Mouse (Mus musculus) left cerebral cortex, postnatal 36 days (tissue): ENCODE measurements around the gene Hspg2. TPM values are rescaled to one million over a fixed set of nuclear protein-coding genes. Genes with fewer than 3 reads are reported as not detected.
"Not testable (repeated sequence)": the region's sequence is repeated elsewhere in the genome, so short reads cannot be mapped to it uniquely, and the experiment has no call there.

Experiments
- DNase-seq, 2 experiments: peaks; one replicate each; pipeline ENCODE4 v3.0.0; 2021 to 2022; ENCODE audit warnings: low spot score in 2 of 2, mixed read lengths in 1 of 2
- intact Hi-C: fragments of 180-260 bp; cut with DNase I; formaldehyde crosslinking; loops from one replicate; pipeline ENCODE4 v1.15.1; 2025
- total RNA-seq, 2 experiments: library from RNA; stranded (reverse); gene quantifications; 2 replicates each; pipeline ENCODE4 v1.2.3; 2021

Hspg2 gene
- 1 to 10 TPM; 5.7 to 7.7 TPM for total RNA-seq

DNA sequence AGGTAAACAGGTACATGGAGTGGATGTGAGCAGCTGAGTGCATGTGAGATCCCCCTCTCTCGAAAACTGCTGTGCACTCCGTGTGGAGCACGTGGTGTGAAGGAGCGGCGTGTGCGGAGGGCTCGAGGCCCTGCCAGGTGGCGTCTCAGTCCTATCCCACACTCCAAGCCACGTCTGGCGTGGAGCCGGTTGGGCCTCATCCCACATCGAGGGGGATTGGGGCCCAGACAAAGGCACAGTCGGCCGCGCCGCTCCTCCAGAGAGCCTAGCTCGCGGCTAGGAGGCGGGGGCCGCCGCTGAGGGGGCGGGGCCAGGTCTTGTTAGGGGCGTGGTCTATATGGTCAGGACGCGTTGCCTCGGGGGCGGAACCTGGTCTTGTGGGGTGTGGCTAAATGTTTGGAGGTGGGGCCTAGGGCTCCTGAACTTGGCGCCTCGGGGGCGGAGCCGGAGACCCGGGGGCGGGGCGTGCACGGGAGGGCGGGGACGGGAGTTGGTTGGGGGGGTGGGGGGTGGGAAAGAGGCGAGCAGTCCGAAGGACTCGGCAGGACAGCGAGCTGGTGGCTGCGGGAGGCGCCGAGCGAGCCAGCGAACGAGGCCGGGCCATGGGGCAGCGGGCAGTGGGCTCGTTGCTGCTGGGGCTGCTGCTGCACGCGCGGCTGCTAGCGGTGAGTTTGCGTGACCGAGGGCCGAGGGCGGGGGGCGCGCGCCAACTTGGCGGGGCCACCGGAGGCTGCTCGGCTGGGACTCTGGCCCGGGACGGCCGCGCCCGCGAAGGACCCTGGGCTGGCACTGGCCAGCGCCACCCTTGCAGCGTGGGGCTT lies at the start of gene Hspg2:
Gene Hspg2 (plus strand): TSS at position 510 of the 821 bp plus-strand sequence.
- intact Hi-C loops: no loop called here
- DNase-seq: peak; percentile 71 to 74

DNA sequence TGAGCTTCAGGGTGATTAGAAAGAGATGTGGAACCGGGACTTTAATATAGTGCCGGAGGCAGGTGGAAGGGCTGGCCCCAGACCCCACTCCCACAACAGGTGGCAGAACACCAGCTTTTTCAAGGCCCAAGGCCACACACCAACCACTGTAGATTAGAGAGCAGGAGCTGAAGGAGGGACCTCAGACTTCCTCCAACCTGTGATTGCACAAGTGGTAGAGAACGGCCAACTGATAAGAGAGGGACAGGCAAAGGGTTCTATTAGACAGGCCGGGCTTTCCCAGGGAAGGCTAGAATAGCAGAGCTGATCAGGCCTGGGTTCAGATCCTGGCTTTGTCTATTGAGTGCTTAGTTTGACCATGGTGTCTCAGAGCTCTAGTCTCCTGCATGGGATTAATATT lies 38.1 kb upstream of the Hspg2 start, which contains the start of gene Cela3b:
Gene Cela3b (minus strand): TSS at position 39 of the 400 bp plus-strand sequence.
- DNase-seq: no peak
- intact Hi-C loops: no loop called here

DNA sequence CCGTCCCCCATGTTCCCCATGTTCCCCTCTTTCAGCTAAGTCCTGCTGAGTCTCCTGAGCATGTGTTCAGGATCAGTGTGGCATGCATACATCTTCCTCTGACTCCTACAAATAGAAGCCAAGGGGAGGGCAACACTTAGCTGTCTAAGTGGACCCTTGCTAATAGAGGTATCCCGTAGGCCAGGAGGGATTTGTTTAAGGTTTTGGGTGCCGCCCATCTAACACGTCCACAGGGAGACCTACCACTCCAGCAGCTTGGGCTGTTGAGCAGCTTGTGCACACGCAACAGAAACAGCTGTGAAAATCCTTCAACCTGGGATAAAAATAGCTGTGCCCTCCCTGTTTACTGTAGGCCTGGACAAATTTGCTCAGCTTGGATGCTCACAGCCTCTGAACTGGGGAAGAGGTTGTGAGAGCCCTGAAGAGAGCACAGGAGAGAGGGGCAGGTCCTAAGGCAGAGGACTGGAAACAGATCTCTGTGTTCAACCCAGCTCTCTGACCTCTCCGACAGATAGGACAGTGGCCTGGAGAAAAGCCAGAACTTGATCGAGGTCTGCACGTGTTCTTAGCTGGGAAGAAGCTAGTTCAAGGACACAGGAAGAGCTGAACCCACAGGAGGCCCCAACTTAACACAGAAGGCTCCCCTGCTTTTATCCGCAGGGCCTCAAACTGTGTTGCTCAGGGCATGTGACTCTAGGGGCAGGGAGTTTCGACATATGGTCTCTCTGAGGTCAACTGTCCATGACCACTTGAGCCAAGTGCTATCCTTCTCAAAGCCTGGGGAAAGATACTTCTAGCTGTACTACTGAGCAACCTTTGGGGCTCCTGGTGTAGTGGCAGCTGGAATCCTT lies 35.6 kb upstream of the Hspg2 start:
- DNase-seq, intact Hi-C loops: not testable (repeated sequence)

DNA sequence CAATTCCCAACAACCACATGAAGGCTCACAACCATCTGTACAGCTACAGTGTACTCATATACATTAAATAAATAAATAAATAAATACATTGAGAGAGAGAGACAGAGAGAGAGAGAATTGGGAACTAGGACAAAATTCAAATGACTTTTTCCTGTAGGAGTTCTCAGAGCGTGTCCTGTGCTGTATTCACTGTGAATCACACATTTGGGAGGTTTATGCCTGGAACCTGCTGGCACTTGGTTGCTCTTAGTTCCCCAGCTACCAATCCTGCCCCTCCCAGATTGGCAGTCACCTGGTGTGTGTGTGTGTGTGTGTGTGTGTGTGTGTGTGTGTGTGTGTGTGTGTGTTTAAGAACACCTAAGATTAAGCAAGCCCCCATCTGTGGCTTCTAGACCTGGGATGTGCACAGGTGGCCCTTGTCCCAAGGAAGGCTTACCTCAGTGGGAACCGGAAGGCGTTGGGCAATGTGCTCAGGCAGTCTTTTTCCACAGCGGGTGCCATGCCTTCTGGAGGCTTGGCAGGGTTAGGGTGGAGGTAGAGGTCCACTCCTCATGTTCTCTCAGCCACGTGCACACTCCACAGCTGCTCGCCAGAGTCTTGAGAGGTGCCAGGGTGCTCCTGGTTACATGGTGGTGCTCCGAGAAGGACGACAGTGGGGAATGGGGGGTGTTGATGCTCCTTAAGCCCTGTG lies 31.4 kb upstream of the Hspg2 start:
- intact Hi-C loops: no loop called here
- DNase-seq: peak; percentile 14 to 21

DNA sequence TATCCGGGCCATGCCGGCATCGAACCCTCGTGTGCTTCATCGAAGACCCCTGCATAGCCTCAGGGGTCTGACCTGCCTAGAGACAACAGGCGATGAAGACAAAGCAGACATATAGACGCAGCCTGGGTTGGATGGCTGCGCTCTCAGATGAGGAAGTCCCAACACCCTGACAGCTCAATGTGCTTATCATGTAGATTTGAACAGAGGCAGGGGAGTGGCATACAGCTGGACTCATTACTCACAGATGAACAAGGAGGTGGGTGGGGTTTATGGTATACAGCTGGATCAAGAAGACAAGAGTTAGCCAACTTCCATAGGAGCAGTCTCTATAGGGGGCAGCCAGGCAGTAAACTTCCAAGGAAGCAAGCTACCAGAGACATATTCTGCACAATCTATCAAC lies 29.7 kb upstream of the Hspg2 start:
- intact Hi-C loops: no loop called here
- no peak for DNase-seq

DNA sequence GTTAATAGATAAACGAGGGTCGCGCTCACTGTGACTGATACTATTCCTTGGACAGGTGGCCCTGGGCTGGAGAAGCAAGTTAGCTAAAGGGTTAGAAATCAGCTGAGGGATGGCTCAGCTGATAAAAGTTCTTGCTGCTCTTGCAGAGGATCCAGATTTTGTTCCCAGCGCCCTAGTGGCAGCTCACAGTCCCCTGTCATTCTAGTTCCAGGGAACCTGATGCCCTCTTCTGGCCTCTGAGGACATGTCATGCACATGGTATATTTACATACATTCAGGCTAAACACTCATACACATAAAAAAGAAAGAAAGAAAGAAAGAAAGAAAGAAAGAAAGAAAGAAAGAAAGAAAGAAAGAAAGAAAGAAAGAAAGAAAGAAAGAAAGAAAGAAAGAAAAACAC lies 27.2 kb upstream of the Hspg2 start:
- DNase-seq: no peak
- intact Hi-C loops: loop anchor here (5.0 kb wide), 2 partner anchors 106 to 136 kb away; no protein-coding TSS in a partner anchor

DNA sequence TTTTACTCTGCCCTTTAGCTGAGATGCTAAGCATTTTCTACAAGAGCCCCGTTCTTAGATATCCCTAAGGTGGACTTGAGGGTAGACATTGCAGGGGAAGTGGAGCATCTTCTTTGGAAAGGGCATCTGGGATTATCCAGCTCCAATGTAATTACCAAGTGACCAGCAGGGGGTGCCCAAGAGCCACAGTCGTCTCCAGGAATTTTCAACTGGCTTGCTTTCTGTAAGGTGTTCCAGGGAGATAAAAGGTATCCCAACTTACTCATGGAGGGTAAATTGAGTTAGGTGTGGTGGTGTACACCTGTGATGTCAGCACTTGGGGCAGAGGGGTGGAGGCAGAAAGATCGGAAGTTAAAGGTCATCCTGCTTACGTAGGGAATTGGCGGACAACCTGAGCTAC lies 24.9 kb upstream of the Hspg2 start:
- intact Hi-C loops: loop anchor here (5.0 kb wide), 2 partner anchors 104 to 134 kb away; no protein-coding TSS in a partner anchor

DNA sequence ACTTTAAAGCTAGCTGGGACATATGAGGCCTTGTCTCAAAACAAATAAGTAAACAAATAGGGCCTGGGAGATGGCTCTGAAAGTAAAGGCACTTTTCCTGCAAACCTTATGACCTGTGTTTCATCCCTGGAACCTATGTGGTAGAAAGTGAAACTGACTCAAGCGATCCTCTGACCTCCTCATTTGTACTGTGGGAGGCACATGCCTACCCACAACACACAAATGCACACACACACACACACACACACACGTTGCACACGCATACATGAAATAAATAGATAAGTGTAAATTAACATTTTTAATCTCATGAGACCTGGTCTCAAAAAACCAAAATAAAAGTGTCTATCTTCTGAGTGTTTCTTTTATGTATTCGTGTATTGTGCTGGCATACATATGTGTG lies 22.7 kb upstream of the Hspg2 start:
- intact Hi-C loops: no loop called here
- DNase-seq: no peak

More for the DNA sequence above, 24.9 kb upstream of the Hspg2 start:
- DNase-seq: peak; percentile 54 to 71

DNA sequence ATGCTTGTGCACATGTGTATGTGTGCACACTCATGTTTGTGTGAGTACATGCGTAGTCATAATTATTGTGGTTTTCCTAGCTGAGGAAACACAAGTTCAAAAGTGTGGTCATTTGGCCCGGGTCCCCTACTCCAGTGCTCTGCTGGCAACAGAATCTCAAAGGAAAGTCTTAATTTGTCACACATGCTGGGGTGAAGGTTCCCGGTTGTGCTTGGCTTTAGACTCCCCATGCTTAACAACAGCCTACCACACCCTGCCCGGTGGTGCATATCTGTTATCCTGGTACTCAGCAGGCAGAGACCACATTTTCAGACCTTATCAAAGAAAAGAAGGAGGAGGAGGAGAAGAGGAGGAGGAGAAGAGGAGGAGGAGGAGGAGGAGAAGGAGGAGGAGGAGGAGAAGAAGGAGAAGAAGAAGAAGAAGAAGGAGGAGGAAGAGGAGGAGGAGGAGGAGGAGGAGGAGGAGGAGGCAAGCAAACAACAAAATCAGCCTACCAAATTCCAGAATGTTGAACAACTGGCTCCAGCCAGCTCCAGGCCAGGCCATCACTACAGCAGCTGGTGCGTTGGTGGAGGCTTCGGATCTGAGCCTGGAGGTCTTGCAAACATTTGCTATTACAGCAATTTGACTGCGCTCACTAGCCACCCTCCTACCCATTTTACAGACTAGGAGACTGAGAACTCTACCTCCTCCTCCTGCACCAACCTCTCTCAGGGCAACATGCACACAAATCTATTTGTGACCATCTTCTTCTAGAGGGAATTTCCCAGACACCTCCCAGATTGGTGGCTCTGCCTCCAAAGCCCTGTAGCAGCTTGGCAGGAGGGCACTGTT lies 21.0 kb upstream of the Hspg2 start:
- intact Hi-C loops: no loop called here
- no peak for DNase-seq

DNA sequence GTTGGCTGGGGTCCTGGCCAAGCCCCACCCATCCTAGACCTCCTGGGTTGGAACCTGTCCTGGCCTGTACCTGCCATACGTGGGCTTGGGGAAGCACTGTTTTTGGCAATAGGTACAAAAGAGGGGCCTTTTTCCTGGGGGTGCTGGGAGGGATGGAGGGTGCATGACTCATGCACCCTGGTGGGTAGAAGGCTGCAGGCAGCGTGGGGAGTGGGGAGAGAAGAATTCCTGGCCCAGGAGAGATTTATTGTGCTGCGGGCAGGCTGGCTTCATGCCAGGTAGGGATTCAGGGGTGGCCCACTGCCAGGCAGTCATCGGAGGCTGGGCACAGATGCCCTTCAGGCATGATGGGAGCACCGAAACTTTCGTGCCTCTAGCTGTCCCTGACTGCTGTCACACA lies 20.4 kb upstream of the Hspg2 start:
- intact Hi-C loops: no loop called here
- DNase-seq: peak in 1 of 2 experiments; percentile 12

DNA sequence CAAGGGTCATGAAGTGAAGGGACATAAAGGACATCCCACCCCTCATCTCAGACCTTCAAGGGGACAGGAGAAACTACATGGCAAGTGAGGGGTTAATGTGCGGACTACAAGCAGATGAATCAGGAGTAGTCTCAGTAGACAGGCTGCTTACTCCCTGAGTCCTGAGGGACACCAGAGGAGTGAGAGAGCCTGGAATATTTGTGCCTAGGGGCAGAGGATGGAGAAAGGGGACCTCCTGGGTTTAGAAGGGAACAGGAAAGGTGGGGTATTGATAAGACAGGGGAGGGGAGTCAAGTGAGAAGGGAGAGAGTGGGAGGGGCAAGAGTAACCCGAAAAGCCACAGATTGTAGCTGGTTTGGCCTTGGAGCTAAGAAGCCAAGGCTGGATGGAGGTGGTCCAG lies 19.9 kb upstream of the Hspg2 start:
- intact Hi-C loops: no loop called here
- no peak for DNase-seq

DNA sequence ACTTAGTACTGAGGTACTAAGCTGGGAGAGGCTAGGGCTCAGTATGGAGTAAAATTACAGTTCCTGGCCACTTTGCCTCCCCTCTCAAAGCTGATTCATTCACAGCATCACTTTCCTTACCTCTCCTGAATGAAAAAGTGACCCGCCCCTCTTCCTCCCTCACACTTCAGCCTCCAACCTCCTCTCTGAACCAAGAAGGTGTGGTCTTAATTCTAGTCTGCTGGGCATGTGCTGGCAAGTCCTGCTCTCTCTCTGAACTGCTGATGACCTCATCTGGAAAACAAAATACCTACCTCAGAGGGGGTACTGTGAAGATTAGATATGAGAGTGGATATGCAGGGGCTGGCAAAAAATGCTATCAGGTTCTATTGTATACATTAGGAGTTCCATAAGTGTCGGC lies 19.4 kb upstream of the Hspg2 start:
- intact Hi-C loops: no loop called here
- no peak for DNase-seq

DNA sequence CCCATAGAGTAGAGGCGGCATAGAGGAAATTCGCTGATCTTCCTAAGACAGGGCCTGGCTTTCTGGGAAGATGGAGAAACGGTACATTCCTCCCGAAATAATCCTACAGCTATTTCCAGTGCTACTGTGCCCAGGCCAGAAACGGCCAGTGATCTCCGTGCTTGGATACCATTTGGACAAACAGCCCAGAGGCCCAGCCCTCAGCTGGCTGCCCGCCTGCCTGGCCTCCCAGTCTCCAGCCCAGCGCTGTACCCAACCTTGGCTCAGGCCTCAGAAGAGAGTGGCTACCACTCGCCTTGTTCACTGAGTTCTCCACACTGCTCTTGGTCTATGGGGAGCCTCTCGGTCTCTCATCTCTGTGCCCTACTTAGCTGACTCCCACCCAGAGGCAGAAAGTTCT lies 18.9 kb upstream of the Hspg2 start:
- intact Hi-C loops: no loop called here
- no peak for DNase-seq

DNA sequence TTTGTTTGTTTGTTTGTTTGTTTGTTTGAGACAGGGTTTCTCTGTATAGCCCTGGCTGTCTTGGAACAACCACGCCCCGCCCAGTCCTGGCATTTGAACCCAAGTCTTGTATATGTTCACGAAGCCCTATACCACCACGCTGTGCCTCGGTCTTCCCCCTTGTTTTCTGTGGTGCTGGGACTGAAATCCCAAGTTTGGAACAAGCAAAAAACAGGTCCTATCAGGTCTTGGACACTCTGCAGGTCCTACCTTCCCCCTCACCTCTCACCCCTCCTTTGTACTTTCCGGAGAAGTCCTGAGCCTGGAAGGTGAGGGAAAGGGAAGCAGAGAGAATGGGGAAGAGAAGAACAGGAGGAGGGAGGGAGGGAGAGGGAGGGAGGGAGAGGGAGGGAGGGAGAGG lies 16.4 kb upstream of the Hspg2 start:
- DNase-seq: no peak
- intact Hi-C loops: no loop called here

DNA sequence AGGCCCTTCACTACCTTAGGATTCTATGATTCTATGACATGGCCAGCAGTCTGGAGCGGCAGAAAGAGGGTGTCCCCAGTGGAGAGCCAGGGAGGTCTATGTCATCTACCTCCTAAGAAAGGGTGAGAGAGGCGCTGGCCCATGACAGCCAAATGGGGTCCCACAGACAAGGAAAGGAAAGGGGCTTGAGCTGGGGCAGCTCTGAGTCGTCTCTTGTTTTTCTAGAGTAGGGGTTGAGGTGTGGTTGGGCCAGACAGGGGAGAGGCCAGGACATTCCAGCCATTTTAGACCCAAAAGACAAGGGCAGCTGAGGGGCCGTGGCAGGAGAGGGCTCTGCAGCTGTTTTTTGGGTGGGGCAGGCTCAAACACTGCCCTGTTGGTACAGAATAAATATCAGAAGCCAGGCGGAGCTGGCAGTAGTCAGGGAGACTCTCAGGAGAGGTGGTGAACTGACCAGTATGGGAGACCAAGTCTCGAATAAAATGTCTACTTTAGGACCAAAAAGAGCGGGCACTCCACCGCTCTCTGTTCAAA lies 15.3 kb upstream of the Hspg2 start, which contains the start of gene 1700013G24Rik:
Gene 1700013G24Rik (plus strand): TSS at position 51 of the 534 bp plus-strand sequence.
- intact Hi-C loops: no loop called here
- DNase-seq: no peak

DNA sequence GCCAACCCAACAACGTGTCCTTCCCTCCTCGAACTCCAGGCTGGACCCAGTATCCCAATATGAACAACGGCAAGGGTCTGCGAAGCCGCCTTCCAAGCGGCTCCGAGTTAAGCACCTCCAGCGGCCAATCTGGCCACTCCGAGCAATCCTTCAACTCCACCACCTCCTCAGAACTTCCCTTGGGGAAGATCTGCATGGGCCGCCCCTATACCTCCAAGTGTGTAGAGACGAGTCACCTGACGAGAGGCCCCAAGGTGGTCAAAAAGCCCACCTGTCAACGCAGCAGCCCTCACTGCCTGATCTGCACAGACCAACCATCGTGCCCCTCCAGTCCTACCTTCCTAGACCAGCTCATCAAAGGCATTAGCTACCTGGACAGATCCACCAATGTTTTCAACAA lies 14.0 kb upstream of the Hspg2 start:
- intact Hi-C loops: no loop called here
- DNase-seq: no peak

DNA sequence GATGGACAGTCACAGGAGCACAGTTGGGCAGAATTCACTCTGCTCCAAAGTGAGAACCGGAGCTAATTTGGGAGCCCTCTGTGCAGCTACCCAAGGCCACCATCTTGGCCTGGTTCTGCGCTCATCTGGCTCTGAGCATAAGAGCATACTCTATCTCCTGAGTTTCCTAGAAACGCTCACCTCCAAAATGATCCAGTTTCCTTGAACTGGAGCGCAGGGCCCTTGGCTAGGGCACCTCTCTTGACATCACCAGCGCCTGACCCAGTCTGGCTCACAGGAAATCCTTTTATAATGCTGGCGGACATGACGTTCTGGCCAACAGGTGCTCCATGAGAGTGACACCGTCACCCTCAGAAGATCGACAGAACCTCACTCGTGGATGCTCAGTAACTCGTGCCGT lies 12.0 kb upstream of the Hspg2 start:
- DNase-seq: no peak
- intact Hi-C loops: no loop called here

DNA sequence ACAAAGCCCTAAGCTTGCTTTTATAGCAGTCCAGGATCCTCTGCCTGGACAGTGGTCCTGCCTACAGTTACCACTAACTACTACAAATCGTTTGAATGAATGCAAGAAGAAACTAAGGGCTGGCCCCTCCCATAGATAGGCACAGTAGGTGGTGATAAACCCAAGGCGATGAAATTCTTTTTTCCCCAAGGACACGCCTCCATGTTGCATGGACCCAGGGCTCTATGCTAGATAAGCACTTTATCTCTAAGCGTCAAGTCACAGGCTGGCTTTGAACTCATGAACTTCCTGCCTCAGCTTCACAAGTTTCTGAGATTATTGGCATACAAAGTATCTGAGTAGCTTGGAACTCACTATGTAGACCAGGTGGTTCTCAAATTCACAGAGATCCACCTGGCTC lies 11.3 kb upstream of the Hspg2 start:
- intact Hi-C loops: no loop called here
- no peak for DNase-seq

DNA sequence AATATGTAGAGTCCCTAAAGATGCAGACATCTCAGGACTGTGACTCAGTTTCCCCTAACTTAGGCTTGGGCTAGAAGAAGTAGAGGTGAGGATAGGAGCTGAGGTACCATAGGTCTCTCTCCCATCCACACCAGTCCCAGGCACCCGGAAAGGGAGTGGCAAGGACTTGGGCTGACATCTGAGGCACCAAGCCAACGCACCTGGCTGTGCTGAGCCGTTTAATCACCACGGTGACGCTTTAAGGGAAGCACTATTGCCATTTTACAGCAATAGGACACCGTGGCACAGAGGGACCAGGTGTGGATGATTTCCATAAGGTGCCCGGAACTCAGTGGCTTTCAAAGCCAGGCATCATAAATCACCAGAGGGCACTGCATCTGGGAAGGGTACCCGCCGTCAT lies 10.3 kb upstream of the Hspg2 start:
- DNase-seq: no peak
- intact Hi-C loops: no loop called here
